Mouse (Mus musculus) limb, embryonic 13.5 days (tissue): ENCODE results near the gene E130114P18Rik. TPM values are rescaled to one million over a fixed set of nuclear protein-coding genes. Genes with fewer than 3 reads are reported as not detected.

Experiments
- ATAC-seq: fragments of 200-750 bp; cut with Nextera tagmentation; 2 replicates; pipeline ENCODE4 v1.8.0; 2017; ENCODE audit warnings: low read depth, moderate number of reproducible peaks, moderate TSS enrichment; ENCODE audit not compliant: low FRiP score
- H3K27ac ChIP-seq: fragments of 300-500 bp; sonication (generic); 2 replicates; pipeline ENCODE4 v1.5.1; 2015; ENCODE audit warnings: inconsistent platforms, mild to moderate bottlenecking, moderate library complexity
- H3K27me3 ChIP-seq: fragments of 300-500 bp; sonication (generic); 2 replicates; pipeline ENCODE4 v1.6.1; 2015; ENCODE audit warnings: mild to moderate bottlenecking, inconsistent platforms
- H3K36me3 ChIP-seq: fragments of 300-500 bp; sonication (generic); 2 replicates; pipeline ENCODE4 v1.6.1; 2015; ENCODE audit warnings: inconsistent platforms, mild to moderate bottlenecking, moderate library complexity
- H3K4me1 ChIP-seq: fragments of 300-500 bp; sonication (generic); 2 replicates; pipeline ENCODE4 v1.6.1; 2015; ENCODE audit warnings: inconsistent platforms
- H3K4me2 ChIP-seq: fragments of 300-500 bp; sonication (generic); replicated peaks from 2 replicates; pipeline ENCODE4 v1.6.1; 2015; ENCODE audit warnings: inconsistent platforms, mild to moderate bottlenecking, moderate library complexity
- H3K4me3 ChIP-seq: fragments of 300-500 bp; sonication (generic); 2 replicates; pipeline ENCODE4 v1.5.1; 2015; ENCODE audit warnings: moderate library complexity, mild to moderate bottlenecking, inconsistent platforms
- H3K9ac ChIP-seq: fragments of 300-500 bp; sonication (generic); 2 replicates; pipeline ENCODE4 v1.6.1; 2015; ENCODE audit warnings: mild to moderate bottlenecking, inconsistent platforms
- H3K9me3 ChIP-seq: fragments of 300-500 bp; sonication (generic); 2 replicates; pipeline ENCODE4 v1.6.1; 2016; ENCODE audit warnings: inconsistent platforms
- WGBS: fragments of 180-500 bp; shearing (Covaris S2); methylation state at CpG from one replicate; pipeline ENCODE4 v1.1.7; 2015; 5-methylcytosine and 5-hydroxymethylcytosine counted together
- polyA plus RNA-seq: library from polyadenylated mRNA; unstranded; fragments of >200 nt; fragmentation: Nextera tagmentation; extraction: Ambion mirVana; gene quantifications from 2 replicates; pipeline ENCODE4 v1.2.1, GENCODE M21; 2015

Gene E130114P18Rik
- polyA plus RNA-seq, 1 experiment from 2014 or later: 3.7 TPM

- no peak for ATAC-seq
- no peak overlapping the region for H3K4me2 ChIP-seq
- H3K4me1 ChIP-seq: peaks cover 3% of the 10 kb centered on the region; the same call in 1 of the 2 replicates
- no peak overlapping the region for H3K9ac ChIP-seq
- H3K27me3 ChIP-seq: no peaks in the 10 kb centered on the region
- no peak overlapping the region for H3K4me3 ChIP-seq
- H3K27ac ChIP-seq: no peak overlapping the region
- WGBS: 39% methylated on average over 1 of the region's 1 CpGs
- H3K9me3 ChIP-seq: no peaks in the 10 kb centered on the region
- H3K36me3 ChIP-seq: no peaks in the 10 kb centered on the region
Observed at GRCm38 (mm10) chr4:97733392-97733791, 44.5 kb downstream of the E130114P18Rik start.

- H3K4me3 ChIP-seq: no peak overlapping the region
- H3K27ac ChIP-seq: no peak overlapping the region
- no peak overlapping the region for H3K9ac ChIP-seq
- ATAC-seq: no peak
- no peaks in the 10 kb centered on the region for H3K36me3 ChIP-seq
- H3K27me3 ChIP-seq: no peaks in the 10 kb centered on the region
- peaks cover 3% of the 10 kb centered on the region; the same call in 1 of the 2 replicates for H3K4me1 ChIP-seq
- H3K9me3 ChIP-seq: no peaks in the 10 kb centered on the region
- 80% methylated on average over 3 of the region's 3 CpGs for WGBS
- H3K4me2 ChIP-seq: no peak overlapping the region
Observed at GRCm38 (mm10) chr4:97730416-97730815, 47.5 kb downstream of the E130114P18Rik start.

GRCm38 (mm10) chr4:97729999-97730398 is 47.9 kb downstream of the E130114P18Rik start:
- no peaks in the 10 kb centered on the region for H3K9me3 ChIP-seq
- no peak for ATAC-seq
- H3K4me2 ChIP-seq: no peak overlapping the region
- no peaks in the 10 kb centered on the region for H3K27me3 ChIP-seq
- peaks cover 3% of the 10 kb centered on the region; the same call in 1 of the 2 replicates for H3K4me1 ChIP-seq
- H3K4me3 ChIP-seq: no peak overlapping the region
- WGBS: 31% methylated on average over 6 of the region's 6 CpGs
- H3K27ac ChIP-seq: no peak overlapping the region
- no peaks in the 10 kb centered on the region for H3K36me3 ChIP-seq
- no peak overlapping the region for H3K9ac ChIP-seq

DNA sequence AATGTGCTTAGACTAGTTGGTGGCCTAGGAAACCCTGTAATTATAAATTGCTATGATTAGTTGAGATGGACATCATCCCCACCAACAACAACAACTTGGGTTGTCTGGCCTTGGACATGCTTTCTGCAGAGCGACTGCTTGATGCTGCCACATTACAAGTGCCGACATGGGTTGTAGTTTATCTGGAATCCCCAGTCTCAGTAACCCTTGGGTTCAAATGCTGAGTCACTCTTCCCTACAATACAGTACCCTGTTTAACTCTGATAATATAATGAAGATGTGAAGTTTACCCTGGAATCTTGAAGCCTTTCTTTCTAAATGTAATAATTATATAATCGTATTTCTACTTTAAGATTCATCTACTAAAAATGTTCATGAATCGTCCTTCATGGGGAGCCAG is 49.4 kb downstream of the E130114P18Rik start:
- no peaks in the 10 kb centered on the region for H3K27me3 ChIP-seq
- no peak for ATAC-seq
- WGBS: 92% methylated on average over 4 of the region's 4 CpGs
- no peak overlapping the region for H3K4me3 ChIP-seq
- no peak overlapping the region for H3K27ac ChIP-seq
- no peaks in the 10 kb centered on the region for H3K36me3 ChIP-seq
- no peaks in the 10 kb centered on the region for H3K9me3 ChIP-seq
- H3K4me1 ChIP-seq: peaks cover 3% of the 10 kb centered on the region; the same call in 1 of the 2 replicates
- no peak overlapping the region for H3K9ac ChIP-seq
- H3K4me2 ChIP-seq: no peak overlapping the region

GRCm38 (mm10) chr4:97723374-97723773 is 54.5 kb downstream of the E130114P18Rik start:
- H3K4me2 ChIP-seq: no peak overlapping the region
- no peaks in the 10 kb centered on the region for H3K27me3 ChIP-seq
- no peak for ATAC-seq
- no peak overlapping the region for H3K27ac ChIP-seq
- H3K9ac ChIP-seq: no peak overlapping the region
- WGBS: 70% methylated on average over 6 of the region's 6 CpGs
- H3K36me3 ChIP-seq: no peaks in the 10 kb centered on the region
- no peak overlapping the region for H3K4me3 ChIP-seq
- no peaks in the 10 kb centered on the region for H3K9me3 ChIP-seq
- H3K4me1 ChIP-seq: peaks cover 8% of the 10 kb centered on the region; the same call in 1 of the 2 replicates

DNA sequence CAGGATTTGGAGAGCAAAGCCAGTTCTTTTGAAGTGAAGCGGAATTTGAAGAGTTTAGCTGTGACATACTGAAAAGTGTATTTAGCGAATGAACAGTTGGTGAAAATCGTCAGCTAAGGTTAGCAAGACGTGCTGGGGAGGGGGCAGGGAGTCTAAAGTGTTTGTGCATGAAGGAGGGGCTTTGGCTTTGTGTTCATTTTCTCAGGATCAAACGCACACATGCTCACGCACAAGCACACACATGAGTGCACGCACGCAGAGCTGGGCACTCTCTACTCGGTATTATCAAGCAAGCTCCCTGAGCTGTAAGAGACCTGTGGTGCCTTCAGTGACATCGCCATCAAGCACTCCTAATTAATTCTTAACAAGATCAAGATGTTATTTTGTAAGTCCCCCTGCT is 55.2 kb downstream of the E130114P18Rik start:
- Histone ChIP-seq H3K4me1 (peaks cover 8% of the 10 kb centered on the region; the same call in 1 of the 2 replicates), H3K9ac (no peak overlapping the region), H3K4me2 (0 out of 2 replicates have a peak overlapping the region, but pooled peaks have one; percentile 11), H3K36me3 (no peaks in the 10 kb centered on the region), H3K4me3 (no peak overlapping the region), H3K27me3 (no peaks in the 10 kb centered on the region), H3K27ac (no peak overlapping the region), H3K9me3 (no peaks in the 10 kb centered on the region)
- 31% methylated on average over 10 of the region's 10 CpGs for WGBS
- ATAC-seq: no peak

- Histone ChIP-seq H3K4me2 (no peak overlapping the region), H3K27me3 (peaks cover 8% of the 10 kb centered on the region; the same call in 1 of the 2 replicates), H3K9ac (no peak overlapping the region), H3K9me3 (no peaks in the 10 kb centered on the region), H3K36me3 (no peaks in the 10 kb centered on the region), H3K27ac (no peak overlapping the region), H3K4me3 (no peak overlapping the region), H3K4me1 (peaks cover 12% of the 10 kb centered on the region; the same call in 1 of the 2 replicates)
- WGBS: 37% methylated on average over 6 of the region's 6 CpGs
- ATAC-seq: no peak
Observed at GRCm38 (mm10) chr4:97714616-97715015, 63.3 kb downstream of the E130114P18Rik start.

DNA sequence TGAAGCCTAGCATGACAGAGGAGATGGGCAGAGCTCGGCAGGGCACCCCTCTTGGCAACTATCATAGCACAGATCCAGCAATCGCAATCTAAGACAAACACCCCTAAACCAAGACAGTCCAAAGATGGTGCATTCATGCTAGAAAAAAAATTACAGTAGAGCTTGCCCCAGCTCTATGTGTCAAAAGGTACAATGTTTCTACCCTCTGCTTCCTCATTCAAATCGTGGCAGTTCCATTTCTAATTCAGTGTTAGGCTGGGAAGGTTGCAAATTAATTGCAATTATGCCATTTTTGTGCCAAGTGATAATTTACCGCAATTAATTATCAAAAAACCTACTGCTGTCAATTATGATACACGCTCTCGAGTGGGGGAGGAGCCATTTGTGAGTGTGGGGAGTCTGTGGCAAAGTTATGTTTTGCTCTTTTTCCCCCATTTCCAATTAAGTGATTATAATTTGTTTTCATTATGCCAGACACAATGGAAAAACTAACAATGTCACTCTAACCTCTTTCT is 63.7 kb downstream of the E130114P18Rik start:
- no peak for ATAC-seq
- H3K4me1 ChIP-seq: peaks cover 12% of the 10 kb centered on the region; the same call in 1 of the 2 replicates
- 81% methylated on average over 6 of the region's 6 CpGs for WGBS
- H3K9me3 ChIP-seq: no peaks in the 10 kb centered on the region
- H3K27me3 ChIP-seq: peaks cover 8% of the 10 kb centered on the region; the same call in 1 of the 2 replicates
- H3K4me3 ChIP-seq: no peak overlapping the region
- H3K36me3 ChIP-seq: no peaks in the 10 kb centered on the region
- no peak overlapping the region for H3K27ac ChIP-seq
- no peak overlapping the region for H3K9ac ChIP-seq
- H3K4me2 ChIP-seq: no peak overlapping the region

- Histone ChIP-seq H3K4me1 (peaks cover 16% of the 10 kb centered on the region), H3K4me3 (no peak overlapping the region), H3K27ac (no peak overlapping the region), H3K9ac (no peak overlapping the region), H3K4me2 (no peak overlapping the region), H3K36me3 (no peaks in the 10 kb centered on the region), H3K27me3 (peaks cover 8% of the 10 kb centered on the region; the same call in 1 of the 2 replicates), H3K9me3 (no peaks in the 10 kb centered on the region)
- ATAC-seq: no peak
- 4% methylated on average over 1 of the region's 1 CpGs for WGBS
Observed at GRCm38 (mm10) chr4:97712547-97712946, 65.3 kb downstream of the E130114P18Rik start.

- no peak overlapping the region for H3K4me3 ChIP-seq
- H3K9ac ChIP-seq: no peak overlapping the region
- H3K9me3 ChIP-seq: no peaks in the 10 kb centered on the region
- peaks cover 11% of the 10 kb centered on the region; the same call in 1 of the 2 replicates for H3K27me3 ChIP-seq
- peaks cover 21% of the 10 kb centered on the region for H3K4me1 ChIP-seq
- H3K27ac ChIP-seq: no peak overlapping the region
- ATAC-seq: no peak
- WGBS: 52% methylated on average over 9 of the region's 9 CpGs
- H3K4me2 ChIP-seq: no peak overlapping the region
- no peaks in the 10 kb centered on the region for H3K36me3 ChIP-seq
Observed at GRCm38 (mm10) chr4:97710048-97710765, 67.7 kb downstream of the E130114P18Rik start.

- peaks cover 16% of the 10 kb centered on the region for H3K4me1 ChIP-seq
- H3K9ac ChIP-seq: 0 out of 2 replicates have a peak overlapping the region, but pooled peaks have one; percentile 15
- peaks cover 15% of the 10 kb centered on the region; the same call in 1 of the 2 replicates for H3K27me3 ChIP-seq
- 49% methylated on average over 22 of the region's 22 CpGs for WGBS
- peak overlapping the region; percentile 47 for H3K4me2 ChIP-seq
- H3K36me3 ChIP-seq: no peaks in the 10 kb centered on the region
- no peak for ATAC-seq
- H3K4me3 ChIP-seq: no peak overlapping the region
- H3K27ac ChIP-seq: no peak overlapping the region
- no peaks in the 10 kb centered on the region for H3K9me3 ChIP-seq
Observed at GRCm38 (mm10) chr4:97707373-97708152, 70.3 kb downstream of the E130114P18Rik start.
